Mouse (Mus musculus): ENCODE results near the gene Aadacl2.

The Aadacl2 gene

GRCm38 (mm10) chr3:60006443-60006842 lies at the start of gene Aadacl2:
TSS of gene Aadacl2 (plus strand) at chr3:60006743.
- no peak for DNase-seq

- no peak for DNase-seq
These were observed 35.7 kb upstream of the Aadacl2 start for GRCm38 (mm10) chr3:59970891-59971290.

GRCm38 (mm10) chr3:59974591-59974990 lies 32.0 kb upstream of the Aadacl2 start:
- no peak for DNase-seq

- no peak for DNase-seq
These were observed 2.9 kb upstream of the Aadacl2 start for GRCm38 (mm10) chr3:60003622-60004021.

- no peak for DNase-seq
These were observed 18.9 kb downstream of the Aadacl2 start, which contains the start of gene Aadac for GRCm38 (mm10) chr3:60025417-60025816. TSS of gene Aadac (plus strand) at chr3:60025717.

DNA sequence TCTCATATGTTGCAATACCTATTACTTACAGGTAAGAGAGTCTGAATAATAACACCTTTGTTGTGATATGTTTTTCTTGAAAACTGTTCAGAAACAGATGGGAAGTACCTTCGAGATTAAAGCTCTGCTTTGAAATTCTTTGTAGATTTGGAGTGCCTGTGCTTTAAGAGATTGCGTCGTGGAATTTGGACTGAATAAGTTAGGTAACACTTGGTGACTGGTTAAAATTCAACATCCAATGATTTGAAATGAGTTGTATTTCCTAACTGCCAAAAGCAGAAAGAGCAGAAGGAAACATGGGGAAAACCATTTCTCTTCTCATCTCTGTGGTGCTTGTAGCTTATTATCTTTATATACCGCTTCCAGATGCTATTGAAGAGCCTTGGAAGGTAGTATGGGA lies 25.0 kb downstream of the Aadacl2 start:
- DNase-seq, result no peak

GRCm38 (mm10) chr3:60046221-60046913 lies 39.8 kb downstream of the Aadacl2 start:
- no peak for DNase-seq

DNA sequence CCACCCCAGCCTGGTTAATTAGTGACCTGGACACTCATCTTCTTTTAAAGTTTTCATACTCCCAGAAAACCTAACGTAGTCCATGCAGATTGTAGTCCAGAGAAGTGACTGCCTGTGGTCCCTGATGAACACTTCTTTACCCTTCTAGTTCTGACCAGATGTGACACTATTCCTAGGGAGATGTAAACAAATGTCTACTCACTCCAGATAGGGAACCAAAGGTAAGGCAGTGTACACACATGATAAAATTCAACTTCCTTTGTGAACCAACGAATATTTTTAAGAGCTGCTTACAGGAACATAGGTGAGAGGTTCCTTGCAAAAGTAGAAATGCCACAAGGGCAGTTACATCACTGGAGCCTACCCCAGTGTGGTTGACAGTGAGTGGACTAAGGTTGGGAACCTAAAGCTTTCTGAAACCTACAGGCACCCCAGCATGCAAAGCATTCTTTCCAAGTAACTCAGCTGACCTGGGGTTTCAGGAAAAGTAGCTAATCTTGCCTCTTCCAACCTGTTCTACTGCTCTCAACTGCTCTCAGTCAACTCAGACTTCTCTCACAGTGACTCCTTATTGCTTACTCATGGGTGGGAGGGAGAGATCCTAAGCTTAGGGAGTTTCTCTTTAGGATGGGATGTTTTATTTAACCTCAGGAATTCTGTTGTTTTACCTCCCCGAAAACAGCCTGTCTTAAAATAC lies 46.8 kb downstream of the Aadacl2 start:
- no peak for DNase-seq

GRCm38 (mm10) chr3:60053931-60054330 lies 47.4 kb downstream of the Aadacl2 start:
- no peak for DNase-seq

- DNase-seq, result no peak
These were observed 49.9 kb downstream of the Aadacl2 start for GRCm38 (mm10) chr3:60056451-60056850.

GRCm38 (mm10) chr3:60057070-60057808 lies 50.7 kb downstream of the Aadacl2 start:
- DNase-seq, result no peak

DNA sequence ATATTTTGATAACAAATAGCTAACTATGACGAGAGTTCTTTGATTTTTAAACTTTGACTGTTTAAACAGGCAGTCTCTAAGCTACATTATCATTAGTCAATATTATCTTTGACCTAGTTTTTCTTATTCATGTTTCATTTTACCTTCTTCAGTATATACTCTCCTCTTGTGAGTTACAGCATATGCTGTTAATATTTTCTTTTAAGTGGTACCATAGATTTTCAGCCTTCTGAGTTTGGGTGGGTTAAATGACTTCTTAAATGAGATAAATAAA lies 51.2 kb downstream of the Aadacl2 start:
- no peak for DNase-seq

Measured in liver (tissue).